Mouse (Mus musculus) adrenal gland, postnatal 0 days (tissue): Measurements from ENCODE around the gene Islr. TPM values are rescaled to one million over a fixed set of nuclear protein-coding genes. Genes with fewer than 3 reads are reported as not detected.

Source experiments
- microRNA-seq: library from miRNA; unstranded; fragments of <30 nt; microRNA quantifications from one replicate; pipeline ENCODE4, GENCODE M21; 2016; ENCODE audit warnings: borderline replicate concordance; ENCODE audit not compliant: insufficient number of aligned reads
- polyA plus RNA-seq: library from polyadenylated mRNA; unstranded; fragments of >200 nt; fragmentation: Nextera tagmentation; extraction: Ambion mirVana; gene quantifications from 2 replicates; pipeline ENCODE4 v1.2.1, GENCODE M21; 2015

The Islr gene
- polyA plus RNA-seq, result 92.3 and 172 TPM in 2 replicates

GRCm38 (mm10) chr9:58203516-58204447, at the start of gene Islr, which contains the start of gene Islr2:
Islr (minus strand) TSS chr9:58204306.
Islr2 (minus strand) TSS chr9:58204319.

GRCm38 (mm10) chr9:58253033-58253804, 49.1 kb upstream of the Islr start, which contains the start of gene Stoml1:
Stoml1 (plus strand) TSS chr9:58253164.

GRCm38 (mm10) chr9:58249592-58250192, 45.6 kb upstream of the Islr start, which contains the start of gene Pml:
Pml (minus strand) TSS chr9:58249786.

GRCm38 (mm10) chr9:58118671-58119070, 85.4 kb downstream of the Islr start, which contains the start of gene Ccdc33:
Ccdc33 (minus strand) TSS chr9:58118823.

Small RNAs within 50 kb of the gene (microRNA-seq; reads per million reads assigned to microRNA genes)
- gene Mir6385, result not detected

Other genes with a start within 250 kb of the Islr start
- 1,362 and 3,742 TPM in 2 replicates for gene Cyp11a1, start 197.9 kb downstream of the Islr start, polyA plus RNA-seq
- 3.1 and 7.0 TPM in 2 replicates for gene Stra6, start 140.5 kb downstream of the Islr start, polyA plus RNA-seq
- 0.11 and 0.43 TPM in 2 replicates for gene Ccdc33, start 85.5 kb downstream of the Islr start, polyA plus RNA-seq
- gene Islr2, start within 50 bp of the Islr start, polyA plus RNA-seq, result 1.4 and 4.7 TPM in 2 replicates
- 7.7 and 11.6 TPM in 2 replicates for gene Pml, start 45.5 kb upstream of the Islr start, polyA plus RNA-seq
- 36.8 and 43.0 TPM in 2 replicates for gene Stoml1, start 48.9 kb upstream of the Islr start, polyA plus RNA-seq
- gene Loxl1, start 108.9 kb upstream of the Islr start, polyA plus RNA-seq, result 82.7 and 122 TPM in 2 replicates
- not detected in 2 replicates for gene Tbc1d21, start 166.1 kb upstream of the Islr start, polyA plus RNA-seq